Mouse (Mus musculus) layer of hippocampus, adult 2 months (tissue): Measurements from ENCODE around the gene Vcam1. TPM values are rescaled to one million over a fixed set of nuclear protein-coding genes. Genes with fewer than 3 reads are reported as not detected.

Experiments
- DNase-seq, 2 experiments: peaks; one replicate each; pipeline ENCODE4 v3.0.0; 2022; ENCODE audit warnings: low spot score in 2 of 2
- H3K27ac ChIP-seq: fragments of 200-600 bp; 2 replicates; pipeline ENCODE4 v1.8.1; 2022
- H3K4me3 ChIP-seq: fragments of 200-600 bp; 2 replicates; pipeline ENCODE4 v1.8.1; 2022; ENCODE audit warnings: mild to moderate bottlenecking
- CTCF ChIP-seq: fragments of 200-600 bp; conservative IDR thresholded peaks from 2 replicates; pipeline ENCODE4 v1.8.1; 2022; ENCODE audit warnings: antibody characterized with exemption, mild to moderate bottlenecking, moderate library complexity
- long read RNA-seq, 2 experiments: library from polyadenylated mRNA; stranded (forward); transcript quantifications; one replicate each; pipeline ENCODE4 v2.0.0; 2021; ENCODE audit warnings: borderline mapping rate in 2 of 2
- total RNA-seq, 2 experiments: library from RNA; stranded (reverse); gene quantifications; 2 replicates each; pipeline ENCODE4 v1.2.3; 2021

Gene Vcam1
- total RNA-seq, result 10 to 100 TPM; 18.5 to 23.1 TPM
- long read RNA-seq, experiment 1, transcript Vcam1-201 (9 exons, 3,469 nt), result major isoform, 11 of 17 reads
- long read RNA-seq, experiment 1, partial matches to known transcripts, result 4 of 17 reads
- long read RNA-seq, experiment 1, other reads (novel, unspliced or antisense), result 2 of 17 reads
- long read RNA-seq, experiment 2, transcript Vcam1-201 (9 exons, 3,469 nt), result major isoform, 24 of 35 reads
- long read RNA-seq, experiment 2, partial matches to known transcripts, result 8 of 35 reads
- long read RNA-seq, experiment 2, other reads (novel, unspliced or antisense), result 1 of 35 reads

DNA sequence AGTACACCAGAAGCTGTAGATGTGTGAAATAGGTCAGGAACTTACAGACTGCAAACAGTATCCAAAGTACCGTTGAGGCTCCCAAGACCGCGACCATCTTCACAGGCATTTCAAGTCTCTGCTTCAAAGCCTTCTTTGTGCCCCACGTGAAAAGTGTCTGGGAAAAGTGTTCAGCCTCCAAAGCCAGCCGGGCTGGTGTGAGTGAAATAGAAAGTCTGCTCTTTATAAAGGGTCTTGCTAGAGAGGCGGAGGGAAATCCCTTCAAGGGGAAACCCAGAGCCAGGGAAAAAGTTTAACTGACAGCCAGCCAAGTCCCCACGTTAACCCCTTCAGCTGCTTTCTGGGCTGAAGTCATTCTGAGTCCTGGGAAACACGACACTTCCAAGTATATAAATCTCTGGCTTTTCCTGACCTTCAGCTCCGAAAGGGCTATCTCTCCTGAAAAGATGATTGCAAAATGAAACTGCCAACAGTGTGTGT is at the start of gene Vcam1:
Gene Vcam1, minus strand, starts transcription at position 430 of the 480 bp plus-strand sequence.
- Histone ChIP-seq H3K4me3 (peak within 1 kb of the TSS; percentile 45), H3K27ac (peak within 1 kb of the TSS; percentile 36)
- no peak for TF ChIP-seq CTCF
- peak; percentile 27 to 40 for DNase-seq

DNA sequence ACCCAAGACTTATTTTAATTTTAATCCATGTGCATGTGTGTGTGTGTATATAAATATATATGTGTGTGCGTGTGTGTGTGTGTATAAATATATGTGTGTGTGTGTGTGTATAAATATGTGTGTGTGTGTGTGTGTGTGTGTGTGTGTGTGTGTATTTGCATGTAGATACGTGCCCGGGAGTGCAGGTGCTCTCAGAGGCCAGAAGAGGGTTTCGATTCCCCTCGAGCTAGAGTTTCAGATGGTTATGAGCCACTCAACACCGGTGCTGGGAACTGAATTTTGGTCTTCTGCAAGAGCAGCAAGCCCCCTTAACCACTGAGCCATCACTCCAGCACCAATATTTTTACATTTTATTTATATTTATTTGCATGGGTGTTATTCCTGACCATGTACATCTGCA is 45.6 kb upstream of the Vcam1 start:
- DNase-seq, result no peak
- no peak overlapping the region for H3K27ac ChIP-seq
- no peak overlapping the region for H3K4me3 ChIP-seq
- TF ChIP-seq CTCF, result no peak

DNA sequence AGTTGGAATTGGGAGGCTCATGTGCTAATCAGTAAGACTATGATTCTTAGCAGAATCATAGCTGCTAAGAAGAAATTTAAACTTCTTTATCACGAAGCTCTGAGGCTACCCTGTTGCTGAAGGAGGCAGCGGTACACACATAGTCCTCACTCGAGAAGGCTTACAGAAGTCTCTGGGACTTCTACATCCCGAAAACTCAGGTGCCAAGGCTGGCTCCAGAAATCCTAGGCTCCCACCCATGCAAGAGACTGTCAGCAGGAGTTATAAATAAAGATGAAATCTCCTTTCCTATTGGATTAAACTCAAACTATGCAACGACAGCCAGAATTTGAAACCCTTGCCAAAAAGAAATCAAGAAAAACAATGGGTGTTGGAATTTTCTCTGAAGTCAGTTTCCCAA is 42.0 kb upstream of the Vcam1 start:
- Histone ChIP-seq H3K27ac (no peak overlapping the region), H3K4me3 (no peak overlapping the region)
- no peak for DNase-seq
- no peak for TF ChIP-seq CTCF

DNA sequence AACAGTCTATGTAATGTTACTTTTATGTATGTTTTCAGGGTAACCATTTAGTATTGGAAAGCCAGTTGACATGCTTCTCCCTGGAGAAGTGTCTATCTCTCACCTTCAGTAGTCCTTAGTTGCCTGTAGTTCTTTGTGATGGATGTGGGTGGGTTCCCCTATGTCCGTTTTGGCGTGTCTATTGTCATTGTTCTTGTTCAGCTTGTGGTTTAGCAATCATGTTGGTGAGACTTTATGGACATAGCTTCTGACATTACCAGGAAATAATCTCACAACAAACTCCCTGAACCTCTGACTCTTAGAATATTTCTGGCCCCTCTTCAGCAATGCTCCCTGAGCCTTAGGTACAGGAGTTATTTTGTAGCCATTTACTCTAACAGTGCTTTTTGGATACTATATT is 38.6 kb upstream of the Vcam1 start:
- H3K27ac ChIP-seq, result no peak overlapping the region
- DNase-seq, result no peak
- no peak overlapping the region for H3K4me3 ChIP-seq
- no peak for TF ChIP-seq CTCF

DNA sequence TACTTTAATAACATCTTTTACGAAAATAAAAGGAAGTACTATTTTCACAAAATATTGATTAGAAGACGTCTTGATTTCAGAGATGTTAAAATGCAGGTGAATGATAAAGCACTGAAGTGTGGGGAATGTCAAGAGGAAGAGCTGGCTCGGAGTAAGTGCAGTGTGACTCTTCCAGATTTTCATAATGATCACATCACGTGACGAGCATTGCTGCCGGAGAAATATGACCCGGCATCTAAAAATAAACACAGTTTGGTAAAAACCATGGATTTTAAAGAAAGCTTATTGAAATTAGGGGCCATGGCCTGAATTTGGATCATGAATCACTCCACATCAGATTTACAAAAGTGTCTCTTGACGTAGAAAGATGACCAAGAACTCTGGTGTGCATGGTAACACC is 36.8 kb upstream of the Vcam1 start:
- no peak for TF ChIP-seq CTCF
- no peak overlapping the region for H3K27ac ChIP-seq

DNA sequence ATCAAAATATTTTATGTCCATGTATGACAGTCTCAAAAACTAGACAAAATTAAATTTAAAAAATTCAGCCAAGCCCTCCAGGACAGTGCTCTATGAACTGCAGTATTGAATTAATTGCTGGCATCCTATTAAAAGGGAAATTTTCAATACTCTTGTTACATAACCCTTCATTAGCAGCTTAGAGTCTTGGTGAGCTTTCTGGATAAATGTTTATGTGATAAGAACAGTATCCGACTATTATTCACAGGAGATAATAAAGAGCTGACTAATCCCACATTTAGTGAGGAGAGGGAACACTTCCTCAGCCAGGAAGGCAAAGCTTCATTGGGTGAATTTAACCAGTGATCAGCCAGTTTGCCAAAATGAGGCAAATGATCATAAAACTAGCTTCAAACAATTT is 35.5 kb upstream of the Vcam1 start:
- TF ChIP-seq CTCF, result no peak
- no peak overlapping the region for H3K27ac ChIP-seq
- DNase-seq, result no peak
- H3K4me3 ChIP-seq, result no peak overlapping the region

More for the DNA sequence above, 36.8 kb upstream of the Vcam1 start:
- no peak for DNase-seq
- H3K4me3 ChIP-seq, result no peak overlapping the region

DNA sequence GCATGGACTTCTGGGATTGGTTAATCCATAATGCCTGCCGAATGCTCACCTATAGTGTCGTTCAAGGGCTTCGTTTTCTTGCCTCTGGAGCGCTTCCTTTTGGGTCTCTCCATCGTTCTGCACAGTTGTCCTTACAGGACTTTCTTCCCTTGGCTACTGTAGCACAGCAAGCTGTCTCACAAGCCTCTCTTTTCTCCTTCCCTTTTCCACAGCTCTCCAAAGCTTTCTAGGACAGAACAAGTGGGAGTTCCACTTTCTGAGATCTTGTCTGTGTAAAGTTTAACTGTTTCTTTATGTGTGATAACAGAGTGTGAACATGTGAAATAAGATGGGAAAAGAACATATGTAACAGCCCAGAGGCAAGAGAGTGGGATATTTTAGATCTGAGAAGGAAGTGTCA is 34.0 kb upstream of the Vcam1 start:
- Histone ChIP-seq H3K27ac (no peak overlapping the region), H3K4me3 (no peak overlapping the region)
- DNase-seq, result no peak
- TF ChIP-seq CTCF, result no peak

DNA sequence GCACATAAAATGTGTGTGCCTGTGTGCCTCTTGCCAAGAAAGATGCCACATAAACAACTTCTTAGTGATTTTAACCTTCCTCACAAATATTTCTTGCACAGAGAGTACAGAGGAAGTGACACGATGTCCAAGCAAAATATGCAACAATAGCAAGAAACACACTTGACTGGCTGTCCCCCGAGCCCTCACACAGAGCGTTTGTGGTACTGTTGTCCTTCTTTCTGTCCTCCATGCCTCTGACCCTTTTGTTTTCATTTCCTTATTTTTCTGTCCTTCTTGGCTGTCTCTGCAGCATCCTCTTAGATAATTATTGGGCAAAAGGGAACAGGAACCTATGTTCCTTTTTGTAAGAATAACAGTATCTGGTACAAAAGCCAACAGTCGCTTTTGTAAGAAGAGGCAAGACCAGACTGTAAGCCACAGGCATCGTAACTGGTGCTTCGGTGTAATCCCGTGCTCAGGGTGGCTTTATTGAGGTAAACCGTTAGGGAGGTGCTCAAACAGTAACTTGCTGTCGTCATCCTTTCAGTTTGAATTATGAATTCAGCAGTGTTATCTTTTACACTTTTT is 32.7 kb upstream of the Vcam1 start:
- TF ChIP-seq CTCF, result no peak
- Histone ChIP-seq H3K4me3 (no peak overlapping the region), H3K27ac (no peak overlapping the region)
- no peak for DNase-seq

DNA sequence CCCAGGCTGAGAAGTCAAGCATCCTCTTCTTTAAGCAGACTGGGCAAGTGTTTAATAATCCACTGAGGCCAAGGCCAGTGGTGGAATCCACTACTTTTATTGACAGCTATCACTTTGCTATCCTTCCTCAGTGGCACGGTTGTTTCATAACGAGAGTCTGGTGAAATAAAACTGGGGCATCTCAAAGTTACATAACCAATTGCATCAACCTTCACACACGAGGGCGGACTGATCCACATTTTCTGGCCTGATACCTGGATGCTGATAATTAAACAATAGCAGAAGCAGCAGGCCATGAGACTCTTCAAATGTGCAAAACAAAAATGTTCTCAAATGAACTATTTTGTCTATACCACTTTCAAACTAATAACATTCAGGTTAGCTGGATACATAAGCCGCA is 29.9 kb upstream of the Vcam1 start:
- DNase-seq, result peak in 1 of 2 experiments; percentile 2
- no peak overlapping the region for H3K27ac ChIP-seq
- H3K4me3 ChIP-seq, result no peak overlapping the region
- no peak for TF ChIP-seq CTCF

DNA sequence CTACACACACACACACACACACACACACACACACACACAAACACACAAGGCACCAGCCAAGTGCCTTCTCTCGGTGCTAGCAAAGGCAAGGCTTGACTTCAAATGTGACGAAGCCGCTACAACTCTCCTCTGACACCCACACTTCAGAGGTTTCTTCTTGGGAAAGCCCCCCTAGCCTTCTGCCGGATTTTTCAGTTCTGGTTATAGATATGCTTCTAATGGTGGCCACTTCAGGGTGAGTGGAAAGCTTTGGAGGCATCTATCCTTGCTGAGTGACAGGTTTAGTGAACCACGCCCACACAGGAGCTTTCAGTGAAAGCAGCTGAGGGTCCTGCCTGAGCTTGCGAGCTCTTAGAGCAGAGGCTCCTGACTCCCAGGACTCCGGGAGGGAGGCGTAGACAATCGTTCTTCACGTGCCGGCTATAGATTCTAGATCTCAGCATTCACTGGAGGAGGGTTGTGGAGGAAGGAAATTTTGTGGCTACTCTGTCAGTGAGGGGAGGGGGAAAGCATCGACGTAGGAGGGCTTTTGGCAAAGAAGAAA is 28.0 kb upstream of the Vcam1 start:
- no peak for DNase-seq
- Histone ChIP-seq H3K4me3 (no peak overlapping the region), H3K27ac (no peak overlapping the region)
- TF ChIP-seq CTCF, result no peak

DNA sequence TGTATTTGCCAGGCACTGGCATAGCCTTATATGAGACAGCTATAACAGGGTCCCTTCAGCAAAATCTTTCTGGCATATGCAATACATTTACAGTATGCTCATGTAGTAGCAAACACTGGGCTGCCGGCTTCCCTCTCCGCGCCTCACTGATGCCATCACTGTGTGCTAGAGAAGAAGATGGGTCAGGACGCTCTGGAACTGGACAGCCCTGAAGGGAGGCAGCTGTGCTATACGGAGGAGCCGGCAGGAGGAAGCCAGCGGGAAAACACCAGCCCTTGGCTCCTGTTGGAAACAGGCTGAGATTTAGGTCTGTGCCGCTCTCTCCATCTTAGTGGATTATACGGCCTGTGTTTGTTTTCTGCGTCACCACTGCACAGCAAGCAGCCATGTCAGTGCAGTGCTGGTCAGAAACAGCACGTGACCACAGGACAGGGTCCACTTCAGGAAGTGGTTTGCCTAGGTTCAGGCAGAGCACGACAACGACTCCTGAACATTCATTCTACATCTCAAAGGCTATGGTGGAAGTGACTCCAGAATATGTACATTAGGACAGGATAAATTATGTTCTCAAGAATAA is 20.7 kb upstream of the Vcam1 start:
- H3K4me3 ChIP-seq, result no peak overlapping the region
- DNase-seq, result no peak
- no peak for TF ChIP-seq CTCF
- H3K27ac ChIP-seq, result no peak overlapping the region

DNA sequence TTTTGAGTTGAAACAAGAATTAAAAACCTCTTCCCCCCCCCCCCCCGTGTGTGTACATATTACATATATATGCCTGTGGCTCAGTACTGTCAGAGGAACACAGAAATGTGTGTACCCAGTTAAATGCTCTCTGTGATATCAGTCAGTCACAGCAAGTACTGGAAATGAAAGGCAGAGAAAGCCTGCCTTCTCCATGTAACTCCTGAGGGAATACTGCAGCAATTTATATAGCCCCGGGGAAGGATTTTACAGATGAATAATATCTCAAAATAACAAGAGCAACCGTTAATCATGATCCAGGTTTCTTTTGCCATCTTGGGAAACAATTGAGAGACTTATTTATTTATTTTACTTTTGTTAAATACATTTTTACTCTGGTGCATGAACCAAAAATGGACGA is 19.6 kb upstream of the Vcam1 start:
- Histone ChIP-seq H3K4me3 (no peak overlapping the region), H3K27ac (no peak overlapping the region)
- no peak for DNase-seq
- TF ChIP-seq CTCF, result no peak

DNA sequence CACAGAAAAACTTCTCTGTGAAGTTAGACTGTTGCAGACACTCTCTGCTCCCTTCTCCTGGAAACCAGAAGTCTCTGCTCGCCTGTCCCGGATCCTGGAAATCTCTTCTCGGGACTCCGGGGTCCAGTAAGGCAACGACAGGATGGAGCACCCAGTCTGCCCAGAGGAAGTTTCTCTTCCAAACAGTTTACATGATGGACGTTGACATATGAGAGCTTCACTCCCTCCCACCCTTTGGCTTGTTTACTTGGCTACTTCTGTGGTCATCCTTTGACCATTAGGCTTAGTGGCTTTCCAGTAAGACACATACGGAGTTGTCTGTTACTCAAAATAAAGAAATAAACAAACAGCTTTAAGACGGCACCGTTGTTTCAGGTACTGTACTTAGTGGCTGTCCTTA is 19.2 kb upstream of the Vcam1 start:
- TF ChIP-seq CTCF, result no peak
- Histone ChIP-seq H3K27ac (no peak overlapping the region), H3K4me3 (no peak overlapping the region)
- DNase-seq, result no peak

DNA sequence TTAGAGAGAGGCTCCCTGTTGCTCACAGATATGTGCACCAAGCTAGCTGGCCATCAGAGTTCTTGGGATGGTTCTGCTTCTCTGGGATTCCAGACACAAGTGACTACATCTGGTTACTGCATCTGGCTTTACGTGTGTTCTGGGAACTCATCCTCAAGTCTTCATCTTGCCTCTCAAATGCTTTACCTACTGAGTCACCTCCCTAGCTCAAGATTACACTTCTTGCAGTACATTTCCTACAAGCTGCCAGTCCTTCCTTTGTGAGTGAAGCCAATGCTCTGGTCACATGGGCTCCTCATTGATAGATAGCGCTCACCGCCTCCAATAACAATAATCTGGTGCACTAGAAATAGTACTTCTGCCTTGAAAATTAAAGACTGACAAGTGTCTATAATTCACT is 11.7 kb upstream of the Vcam1 start:
- no peak for TF ChIP-seq CTCF
- no peak overlapping the region for H3K27ac ChIP-seq
- no peak for DNase-seq
- H3K4me3 ChIP-seq, result no peak overlapping the region
